Mouse (Mus musculus): ENCODE data around the gene Rara. TPM values are rescaled to one million over a fixed set of nuclear protein-coding genes. Genes with fewer than 3 reads are reported as not detected.

The Rara gene
- polyA plus RNA-seq, 1 experiment from 2014 or later: 38.6 TPM

GRCm38 (mm10) chr11:98960313-98960906 is 32.8 kb downstream of the Rara start:
- ATAC-seq (ENCODE audit: low FRiP score): peak; percentile 23
- H3K9me3 ChIP-seq (replicated peaks): no peaks in the 10 kb centered on the region
- H3K4me1 ChIP-seq: peaks cover 73% of the 10 kb centered on the region
- peak overlapping the region; percentile 86 for H3K9ac ChIP-seq
- peak overlapping the region; percentile 97 for H3K4me2 ChIP-seq (replicated peaks)
- H3K27me3 ChIP-seq: no peaks in the 10 kb centered on the region; the same call in 1 of the 2 replicates
- H3K4me3 ChIP-seq: peak overlapping the region; percentile 76
- H3K27ac ChIP-seq: peak overlapping the region; percentile 99
- under 1% methylated on average over 51 of the region's 53 CpGs for WGBS
- H3K36me3 ChIP-seq: no peaks in the 10 kb centered on the region

GRCm38 (mm10) chr11:98961051-98961592 is 33.5 kb downstream of the Rara start:
- peak overlapping the region; percentile 99 for H3K27ac ChIP-seq

GRCm38 (mm10) chr11:98961766-98962165 is 34.1 kb downstream of the Rara start:
- ATAC-seq (ENCODE audit: low FRiP score): no peak
- peak overlapping the region; percentile 86 for H3K9ac ChIP-seq
- no peaks in the 10 kb centered on the region; the same call in 1 of the 2 replicates for H3K27me3 ChIP-seq

More at GRCm38 (mm10) chr11:98961051-98961592, 33.5 kb downstream of the Rara start:
- WGBS: 4% methylated on average over 18 of the region's 18 CpGs
- H3K4me3 ChIP-seq: peak overlapping the region; percentile 76
- peaks cover 73% of the 10 kb centered on the region for H3K4me1 ChIP-seq
- H3K27me3 ChIP-seq: no peaks in the 10 kb centered on the region; the same call in 1 of the 2 replicates
- H3K36me3 ChIP-seq: no peaks in the 10 kb centered on the region
- no peak for ATAC-seq (ENCODE audit: low FRiP score)
- peak overlapping the region; percentile 86 for H3K9ac ChIP-seq
- H3K4me2 ChIP-seq (replicated peaks): peak overlapping the region; percentile 97
- no peaks in the 10 kb centered on the region for H3K9me3 ChIP-seq (replicated peaks)

GRCm38 (mm10) chr11:98962421-98963095 is 34.9 kb downstream of the Rara start:
- Histone ChIP-seq H3K27ac (peak overlapping the region; percentile 99), H3K9me3 (replicated peaks) (no peaks in the 10 kb centered on the region), H3K36me3 (0 out of 2 replicates have a peak, but pooled peaks cover 3% of the 10 kb centered on the region), H3K27me3 (no peaks in the 10 kb centered on the region; the same call in 1 of the 2 replicates), H3K4me2 (replicated peaks) (peak overlapping the region; percentile 97), H3K9ac (peak overlapping the region; percentile 86), H3K4me1 (peaks cover 84% of the 10 kb centered on the region), H3K4me3 (peak overlapping the region; percentile 76)
- no peak for ATAC-seq (ENCODE audit: low FRiP score)
- 3% methylated on average over 12 of the region's 12 CpGs for WGBS

More at GRCm38 (mm10) chr11:98961766-98962165, 34.1 kb downstream of the Rara start:
- peak overlapping the region; percentile 97 for H3K4me2 ChIP-seq (replicated peaks)
- peak overlapping the region; percentile 76 for H3K4me3 ChIP-seq
- peak overlapping the region; percentile 99 for H3K27ac ChIP-seq
- 0 out of 2 replicates have a peak, but pooled peaks cover 2% of the 10 kb centered on the region for H3K36me3 ChIP-seq
- WGBS: 7% methylated on average over 8 of the region's 8 CpGs
- H3K4me1 ChIP-seq: peaks cover 76% of the 10 kb centered on the region
- no peaks in the 10 kb centered on the region for H3K9me3 ChIP-seq (replicated peaks)

GRCm38 (mm10) chr11:98963191-98964021 is 35.8 kb downstream of the Rara start:
- H3K4me3 ChIP-seq: peak overlapping the region; percentile 76
- H3K36me3 ChIP-seq: peaks cover 9% of the 10 kb centered on the region; the same call in 1 of the 2 replicates
- no peaks in the 10 kb centered on the region; the same call in 1 of the 2 replicates for H3K27me3 ChIP-seq
- ATAC-seq (ENCODE audit: low FRiP score): peak; percentile 44
- peak overlapping the region; percentile 99 for H3K27ac ChIP-seq
- H3K9ac ChIP-seq: peak overlapping the region; percentile 86
- H3K4me1 ChIP-seq: peaks cover 92% of the 10 kb centered on the region
- H3K9me3 ChIP-seq (replicated peaks): no peaks in the 10 kb centered on the region
- whole genome bisulfite sequencing: under 1% methylated on average over 31 of the region's 32 CpGs
- peak overlapping the region; percentile 97 for H3K4me2 ChIP-seq (replicated peaks)

- H3K9ac ChIP-seq: peak overlapping the region; percentile 86
- peaks cover 97% of the 10 kb centered on the region for H3K4me1 ChIP-seq
- H3K27me3 ChIP-seq: no peaks in the 10 kb centered on the region; the same call in 1 of the 2 replicates
- H3K9me3 ChIP-seq (replicated peaks): no peaks in the 10 kb centered on the region
- 14% methylated on average over 6 of the region's 6 CpGs for WGBS
- H3K4me3 ChIP-seq: peak overlapping the region; percentile 76
- H3K4me2 ChIP-seq (replicated peaks): peak overlapping the region; percentile 97
- peaks cover 9% of the 10 kb centered on the region; the same call in 1 of the 2 replicates for H3K36me3 ChIP-seq
- H3K27ac ChIP-seq: peak overlapping the region; percentile 99
- ATAC-seq (ENCODE audit: low FRiP score): no peak
Observed at GRCm38 (mm10) chr11:98964201-98964615, 36.6 kb downstream of the Rara start.

GRCm38 (mm10) chr11:98964616-98965415 is 37.2 kb downstream of the Rara start:
- H3K36me3 ChIP-seq: peaks cover 9% of the 10 kb centered on the region; the same call in 1 of the 2 replicates
- peak overlapping the region; percentile 97 for H3K4me2 ChIP-seq (replicated peaks)
- H3K27me3 ChIP-seq: no peaks in the 10 kb centered on the region; the same call in 1 of the 2 replicates
- peak overlapping the region; percentile 99 for H3K27ac ChIP-seq
- ATAC-seq (ENCODE audit: low FRiP score): no peak
- WGBS: 10% methylated on average over 15 of the region's 15 CpGs
- peak overlapping the region; percentile 76 for H3K4me3 ChIP-seq
- peaks cover 97% of the 10 kb centered on the region for H3K4me1 ChIP-seq
- H3K9me3 ChIP-seq (replicated peaks): no peaks in the 10 kb centered on the region
- H3K9ac ChIP-seq: peak overlapping the region; percentile 86

- ATAC-seq (ENCODE audit: low FRiP score): no peak
- Histone ChIP-seq H3K4me2 (replicated peaks) (peak overlapping the region; percentile 97), H3K27me3 (no peaks in the 10 kb centered on the region; the same call in 1 of the 2 replicates), H3K27ac (peak overlapping the region; percentile 99), H3K36me3 (peaks cover 14% of the 10 kb centered on the region; the same call in 1 of the 2 replicates), H3K9ac (peak overlapping the region; percentile 86), H3K9me3 (replicated peaks) (no peaks in the 10 kb centered on the region), H3K4me1 (peaks cover 99% of the 10 kb centered on the region), H3K4me3 (peak overlapping the region; percentile 76)
- WGBS: 4% methylated on average over 9 of the region's 11 CpGs
Observed at GRCm38 (mm10) chr11:98965416-98966077, 37.9 kb downstream of the Rara start.

- ATAC-seq (ENCODE audit: low FRiP score): no peak
- peak overlapping the region; percentile 86 for H3K9ac ChIP-seq
- 27% methylated on average over 6 of the region's 9 CpGs for WGBS
- H3K9me3 ChIP-seq (replicated peaks): no peaks in the 10 kb centered on the region
- no peaks in the 10 kb centered on the region; the same call in 1 of the 2 replicates for H3K27me3 ChIP-seq
- peak overlapping the region; percentile 97 for H3K4me2 ChIP-seq (replicated peaks)
- H3K36me3 ChIP-seq: peaks cover 21% of the 10 kb centered on the region; the same call in 1 of the 2 replicates
- peaks cover 100% of the 10 kb centered on the region for H3K4me1 ChIP-seq
- H3K27ac ChIP-seq: peak overlapping the region; percentile 99
- H3K4me3 ChIP-seq: peak overlapping the region; percentile 76
Observed at GRCm38 (mm10) chr11:98966499-98967141, 39.0 kb downstream of the Rara start.

- H3K4me2 ChIP-seq (replicated peaks): peak overlapping the region; percentile 97
- no peaks in the 10 kb centered on the region for H3K27me3 ChIP-seq
- peak overlapping the region; percentile 86 for H3K9ac ChIP-seq
- peaks cover 92% of the 10 kb centered on the region for H3K4me1 ChIP-seq
- no peak for ATAC-seq (ENCODE audit: low FRiP score)
- no peaks in the 10 kb centered on the region for H3K9me3 ChIP-seq (replicated peaks)
- H3K36me3 ChIP-seq: peaks cover 31% of the 10 kb centered on the region
- WGBS: 51% methylated on average over 16 of the region's 16 CpGs
- H3K27ac ChIP-seq: peak overlapping the region; percentile 99
- peak overlapping the region; percentile 15 for H3K4me3 ChIP-seq
Observed at GRCm38 (mm10) chr11:98968079-98968478, 40.5 kb downstream of the Rara start.

Measured in hindbrain, embryonic 12.5 days (tissue).